Mouse (Mus musculus) limb, embryonic 13.5 days (tissue): ENCODE measurements around the gene Ccnyl1. TPM values are rescaled to one million over a fixed set of nuclear protein-coding genes. Genes with fewer than 3 reads are reported as not detected.

ENCODE experiments used
- ATAC-seq: fragments of 200-750 bp; cut with Nextera tagmentation; 2 replicates; pipeline ENCODE4 v1.8.0; 2017; ENCODE audit warnings: low read depth, moderate number of reproducible peaks, moderate TSS enrichment; ENCODE audit not compliant: low FRiP score
- H3K27ac ChIP-seq: fragments of 300-500 bp; sonication (generic); 2 replicates; pipeline ENCODE4 v1.5.1; 2015; ENCODE audit warnings: inconsistent platforms, mild to moderate bottlenecking, moderate library complexity
- H3K27me3 ChIP-seq: fragments of 300-500 bp; sonication (generic); 2 replicates; pipeline ENCODE4 v1.6.1; 2015; ENCODE audit warnings: mild to moderate bottlenecking, inconsistent platforms
- H3K36me3 ChIP-seq: fragments of 300-500 bp; sonication (generic); 2 replicates; pipeline ENCODE4 v1.6.1; 2015; ENCODE audit warnings: inconsistent platforms, mild to moderate bottlenecking, moderate library complexity
- H3K4me1 ChIP-seq: fragments of 300-500 bp; sonication (generic); 2 replicates; pipeline ENCODE4 v1.6.1; 2015; ENCODE audit warnings: inconsistent platforms
- H3K4me2 ChIP-seq: fragments of 300-500 bp; sonication (generic); replicated peaks from 2 replicates; pipeline ENCODE4 v1.6.1; 2015; ENCODE audit warnings: inconsistent platforms, mild to moderate bottlenecking, moderate library complexity
- H3K4me3 ChIP-seq: fragments of 300-500 bp; sonication (generic); 2 replicates; pipeline ENCODE4 v1.5.1; 2015; ENCODE audit warnings: moderate library complexity, mild to moderate bottlenecking, inconsistent platforms
- H3K9ac ChIP-seq: fragments of 300-500 bp; sonication (generic); 2 replicates; pipeline ENCODE4 v1.6.1; 2015; ENCODE audit warnings: mild to moderate bottlenecking, inconsistent platforms
- H3K9me3 ChIP-seq: fragments of 300-500 bp; sonication (generic); 2 replicates; pipeline ENCODE4 v1.6.1; 2016; ENCODE audit warnings: inconsistent platforms
- WGBS: fragments of 180-500 bp; shearing (Covaris S2); methylation state at CpG from one replicate; pipeline ENCODE4 v1.1.7; 2015; 5-methylcytosine and 5-hydroxymethylcytosine counted together
- polyA plus RNA-seq: library from polyadenylated mRNA; unstranded; fragments of >200 nt; fragmentation: Nextera tagmentation; extraction: Ambion mirVana; gene quantifications from 2 replicates; pipeline ENCODE4 v1.2.1, GENCODE M21; 2015

The Ccnyl1 gene
- polyA plus RNA-seq, 1 experiment from 2014 or later, result 5.0 TPM

GRCm38 (mm10) chr1:64754658-64755057 is 64.4 kb downstream of the Ccnyl1 start:
- no peak for ATAC-seq
- H3K36me3 ChIP-seq, result no peaks in the 10 kb centered on the region
- no peak overlapping the region for H3K4me3 ChIP-seq

GRCm38 (mm10) chr1:64755971-64756639 is 65.8 kb downstream of the Ccnyl1 start:
- 61% methylated on average over 7 of the region's 7 CpGs for WGBS
- Histone ChIP-seq H3K27ac (no peak overlapping the region), H3K27me3 (no peaks in the 10 kb centered on the region), H3K9ac (no peak overlapping the region), H3K4me1 (peaks cover 12% of the 10 kb centered on the region), H3K36me3 (no peaks in the 10 kb centered on the region), H3K4me3 (no peak overlapping the region), H3K9me3 (no peaks in the 10 kb centered on the region), H3K4me2 (no peak overlapping the region)
- ATAC-seq, result no peak

More at GRCm38 (mm10) chr1:64754658-64755057, 64.4 kb downstream of the Ccnyl1 start:
- H3K27ac ChIP-seq, result no peak overlapping the region
- no peak overlapping the region for H3K4me2 ChIP-seq
- H3K9ac ChIP-seq, result no peak overlapping the region
- H3K9me3 ChIP-seq, result no peaks in the 10 kb centered on the region
- WGBS, result 84% methylated on average over 5 of the region's 5 CpGs
- no peaks in the 10 kb centered on the region for H3K27me3 ChIP-seq
- peaks cover 12% of the 10 kb centered on the region for H3K4me1 ChIP-seq

GRCm38 (mm10) chr1:64756640-64757030 is 66.4 kb downstream of the Ccnyl1 start:
- Histone ChIP-seq H3K4me2 (no peak overlapping the region), H3K4me3 (no peak overlapping the region), H3K36me3 (no peaks in the 10 kb centered on the region), H3K27ac (no peak overlapping the region), H3K4me1 (peaks cover 12% of the 10 kb centered on the region), H3K27me3 (no peaks in the 10 kb centered on the region), H3K9ac (no peak overlapping the region), H3K9me3 (no peaks in the 10 kb centered on the region)
- ATAC-seq, result no peak
- 67% methylated on average over 10 of the region's 10 CpGs for WGBS

- peaks cover 12% of the 10 kb centered on the region for H3K4me1 ChIP-seq
- no peak overlapping the region for H3K4me3 ChIP-seq
- no peak overlapping the region for H3K9ac ChIP-seq
- no peak for ATAC-seq
- H3K27ac ChIP-seq, result no peak overlapping the region
- no peak overlapping the region for H3K4me2 ChIP-seq
- no peaks in the 10 kb centered on the region for H3K27me3 ChIP-seq
- no peaks in the 10 kb centered on the region for H3K9me3 ChIP-seq
- WGBS, result 20% methylated on average over 2 of the region's 2 CpGs
- no peaks in the 10 kb centered on the region for H3K36me3 ChIP-seq
Observed at GRCm38 (mm10) chr1:64757254-64757653, 67.0 kb downstream of the Ccnyl1 start.

- H3K4me1 ChIP-seq, result peaks cover 12% of the 10 kb centered on the region
- ATAC-seq, result no peak
- WGBS, result 79% methylated on average over 5 of the region's 5 CpGs
- H3K4me2 ChIP-seq, result no peak overlapping the region
- no peak overlapping the region for H3K27ac ChIP-seq
- no peak overlapping the region for H3K4me3 ChIP-seq
- no peak overlapping the region for H3K9ac ChIP-seq
- no peaks in the 10 kb centered on the region for H3K9me3 ChIP-seq
- H3K27me3 ChIP-seq, result no peaks in the 10 kb centered on the region
- H3K36me3 ChIP-seq, result no peaks in the 10 kb centered on the region
Observed at GRCm38 (mm10) chr1:64757766-64758165, 67.5 kb downstream of the Ccnyl1 start.

GRCm38 (mm10) chr1:64761646-64762045 is 71.4 kb downstream of the Ccnyl1 start:
- Histone ChIP-seq H3K4me2 (no peak overlapping the region), H3K9me3 (no peaks in the 10 kb centered on the region), H3K9ac (no peak overlapping the region), H3K27me3 (no peaks in the 10 kb centered on the region), H3K4me3 (no peak overlapping the region), H3K36me3 (no peaks in the 10 kb centered on the region), H3K27ac (no peak overlapping the region), H3K4me1 (peaks cover 8% of the 10 kb centered on the region; the same call in 1 of the 2 replicates)
- WGBS, result 75% methylated on average over 4 of the region's 4 CpGs
- no peak for ATAC-seq

- H3K9me3 ChIP-seq, result no peaks in the 10 kb centered on the region
- no peaks in the 10 kb centered on the region for H3K27me3 ChIP-seq
- WGBS, result 16% methylated on average over 6 of the region's 6 CpGs
- peaks cover 6% of the 10 kb centered on the region for H3K4me1 ChIP-seq
- H3K36me3 ChIP-seq, result no peaks in the 10 kb centered on the region
- H3K4me2 ChIP-seq, result no peak overlapping the region
- no peak overlapping the region for H3K4me3 ChIP-seq
- no peak for ATAC-seq
- H3K9ac ChIP-seq, result no peak overlapping the region
- no peak overlapping the region for H3K27ac ChIP-seq
Observed at GRCm38 (mm10) chr1:64770169-64770568, 79.9 kb downstream of the Ccnyl1 start.

- H3K4me3 ChIP-seq, result no peak overlapping the region
- WGBS, result 65% methylated on average over 4 of the region's 4 CpGs
- H3K27me3 ChIP-seq, result no peaks in the 10 kb centered on the region
- H3K9ac ChIP-seq, result no peak overlapping the region
- H3K4me1 ChIP-seq, result peaks cover 6% of the 10 kb centered on the region
- H3K9me3 ChIP-seq, result no peaks in the 10 kb centered on the region
- no peak overlapping the region for H3K4me2 ChIP-seq
- no peak for ATAC-seq
- no peaks in the 10 kb centered on the region for H3K36me3 ChIP-seq
- no peak overlapping the region for H3K27ac ChIP-seq
Observed at GRCm38 (mm10) chr1:64773305-64773704, 83.0 kb downstream of the Ccnyl1 start.

Other genes with a start within 250 kb of the Ccnyl1 start
- gene Creb1, start 157.8 kb upstream of the Ccnyl1 start, polyA plus RNA-seq, result 35.6 and 40.6 TPM in 2 replicates
- 26.0 and 27.2 TPM in 2 replicates for gene Mettl21a, start 73.2 kb upstream of the Ccnyl1 start, polyA plus RNA-seq
- gene Fzd5, start 47.3 kb downstream of the Ccnyl1 start, polyA plus RNA-seq, result 1.0 and 1.1 TPM in 2 replicates